Mouse (Mus musculus) CH12.LX (cell line): Measurements from ENCODE around the gene Tpte. TPM values are rescaled to one million over a fixed set of nuclear protein-coding genes. Genes with fewer than 3 reads are reported as not detected.

Experiments
- DNase-seq: peaks from one replicate; pipeline ENCODE4 v3.0.0-alpha.2; 2013; ENCODE audit errors: extremely low read depth
- H3K27ac ChIP-seq: 2 replicates; pipeline ENCODE4 v1.5.1; 2012; ENCODE audit warnings: low read depth, mild to moderate bottlenecking, control low read depth, moderate library complexity; ENCODE audit not compliant: insufficient read depth
- H3K27me3 ChIP-seq: replicated peaks from 2 replicates; pipeline ENCODE3; 2012; ENCODE audit warnings: inconsistent platforms
- H3K36me3 ChIP-seq, 2 experiments: replicated peaks in 1 of 2; 2 replicates each; pipeline versions ENCODE3 to v1.6.1; 2012; ENCODE audit warnings: inconsistent platforms in 1 of 2, low read length in 1 of 2, mild to moderate bottlenecking in 1 of 2, mixed read lengths in 1 of 2, moderate library complexity in 1 of 2; ENCODE audit not compliant: control insufficient read depth in 1 of 2, insufficient read depth in 1 of 2
- H3K4me1 ChIP-seq, 2 experiments: 2 replicates each; pipeline ENCODE4 v1.6.1; 2012; ENCODE audit warnings: inconsistent platforms in 1 of 2, moderate library complexity in 1 of 2; ENCODE audit not compliant: insufficient read depth in 2 of 2, control insufficient read depth in 1 of 2
- H3K4me2 ChIP-seq: 2 replicates; pipeline ENCODE4 v1.6.1; 2012; ENCODE audit warnings: low read depth, mild to moderate bottlenecking, control low read depth; ENCODE audit not compliant: poor library complexity, insufficient read depth, severe bottlenecking
- H3K4me3 ChIP-seq, 3 experiments: fragments of 150-350 bp in 1 of 3; sonication (generic) in 1 of 3; replicated peaks in 1 of 3; 2 replicates each; pipeline versions ENCODE3 to v1.5.1; 2011 to 2012; ENCODE audit warnings: low read depth in 2 of 3, low read length in 2 of 3, mild to moderate bottlenecking in 2 of 3, moderate library complexity in 2 of 3, control low read depth in 1 of 3, improper control_type of control experiment in 1 of 3, inconsistent platforms in 1 of 3, mixed read lengths in 1 of 3; ENCODE audit not compliant: poor library complexity in 1 of 3
- H3K79me2 ChIP-seq: replicated peaks from 2 replicates; pipeline ENCODE4 v1.6.1; 2012; ENCODE audit warnings: mild to moderate bottlenecking, moderate library complexity; ENCODE audit not compliant: control insufficient read depth, poor library complexity, insufficient read depth, severe bottlenecking; ENCODE audit errors: extremely low read depth
- H3K9ac ChIP-seq: 2 replicates; pipeline ENCODE4 v1.6.1; 2012; ENCODE audit warnings: low read depth, mild to moderate bottlenecking, control low read depth, moderate library complexity; ENCODE audit not compliant: insufficient read depth
- H3K9me3 ChIP-seq: replicated peaks from 2 replicates; pipeline ENCODE3; 2012; ENCODE audit warnings: low read length, inconsistent platforms, mixed read lengths
- CHD1 ChIP-seq: IDR thresholded peaks from 2 replicates; pipeline ENCODE4 v1.6.1; 2012; ENCODE audit warnings: low read depth, low read length, improper control_type of control experiment, inconsistent platforms
- CTCF ChIP-seq, 2 experiments: IDR thresholded peaks in 1 of 2; conservative IDR thresholded peaks in 1 of 2; 2 replicates each; pipeline ENCODE4 v1.5.1; 2011 to 2012; ENCODE audit warnings: low read depth in 2 of 2, low read length in 2 of 2, improper control_type of control experiment in 1 of 2, inconsistent platforms in 1 of 2, mild to moderate bottlenecking in 1 of 2, moderate library complexity in 1 of 2
- ELF1 ChIP-seq: IDR thresholded peaks from 2 replicates; pipeline ENCODE4 v1.6.1; 2014; ENCODE audit warnings: low read depth, mild to moderate bottlenecking, inconsistent platforms, low read length, improper control_type of control experiment
- IRF4 ChIP-seq: IDR thresholded peaks from 2 replicates; pipeline ENCODE4 v1.6.1; 2014; ENCODE audit warnings: low read depth, mild to moderate bottlenecking, inconsistent platforms, low read length, improper control_type of control experiment
- JUN ChIP-seq: IDR thresholded peaks from 2 replicates; pipeline ENCODE4 v1.6.1; 2011; ENCODE audit warnings: low read depth, mild to moderate bottlenecking, low read length, improper control_type of control experiment, moderate library complexity; ENCODE audit not compliant: insufficient read depth
- JUND ChIP-seq: conservative IDR thresholded peaks from 2 replicates; pipeline ENCODE4 v1.6.1; 2011; ENCODE audit warnings: low read depth, low read length, improper control_type of control experiment
- KAT2A ChIP-seq: IDR thresholded peaks from 2 replicates; pipeline ENCODE4 v1.6.1; 2012; ENCODE audit warnings: low read length, improper control_type of control experiment, inconsistent platforms; ENCODE audit not compliant: insufficient replicate concordance
- MAZ ChIP-seq: IDR thresholded peaks from 2 replicates; pipeline ENCODE4 v1.6.1; 2012; ENCODE audit warnings: low read depth, mild to moderate bottlenecking, inconsistent platforms, low read length, improper control_type of control experiment, moderate library complexity
- MEF2A ChIP-seq: IDR thresholded peaks from 2 replicates; pipeline ENCODE4 v1.6.1; 2014; ENCODE audit warnings: low read depth, mild to moderate bottlenecking, inconsistent platforms, low read length, improper control_type of control experiment, borderline replicate concordance
- MXI1 ChIP-seq: IDR thresholded peaks from 2 replicates; pipeline ENCODE4 v1.6.1; 2011; ENCODE audit warnings: mild to moderate bottlenecking, low read depth, low read length, improper control_type of control experiment
- MYC ChIP-seq: IDR thresholded peaks from 2 replicates; pipeline ENCODE4 v1.6.1; 2011; ENCODE audit warnings: low read depth, mild to moderate bottlenecking, improper control_type of control experiment, low read length
- NRF1 ChIP-seq: IDR thresholded peaks from 2 replicates; pipeline ENCODE4 v1.6.1; 2014; ENCODE audit warnings: low read depth, mild to moderate bottlenecking, inconsistent platforms, low read length, improper control_type of control experiment, moderate library complexity
- PAX5 ChIP-seq: IDR thresholded peaks from 2 replicates; pipeline ENCODE4 v1.6.1; 2012; ENCODE audit warnings: low read length, inconsistent platforms, mixed read lengths
- POLR2A ChIP-seq: IDR thresholded peaks from 2 replicates; pipeline ENCODE4 v1.6.1; 2011; ENCODE audit warnings: low read depth, mild to moderate bottlenecking, improper control_type of control experiment, low read length
- POLR2AphosphoS2 ChIP-seq: IDR thresholded peaks from 2 replicates; pipeline ENCODE4 v1.6.1; 2011; ENCODE audit warnings: low read depth, low read length, improper control_type of control experiment
- RCOR1 ChIP-seq: conservative IDR thresholded peaks from 2 replicates; pipeline ENCODE4 v1.6.1; 2012; ENCODE audit warnings: low read depth, mild to moderate bottlenecking, inconsistent platforms, low read length, improper control_type of control experiment
- SMC3 ChIP-seq: IDR thresholded peaks from 2 replicates; pipeline ENCODE4 v1.6.1; 2011; ENCODE audit warnings: low read depth, low read length, improper control_type of control experiment
- TCF12 ChIP-seq: IDR thresholded peaks from 2 replicates; pipeline ENCODE4 v1.6.1; 2014; ENCODE audit warnings: low read depth, mild to moderate bottlenecking, inconsistent platforms, low read length, improper control_type of control experiment
- USF1 ChIP-seq: IDR thresholded peaks from 2 replicates; pipeline ENCODE4 v1.6.1; 2014; ENCODE audit warnings: low read depth, mild to moderate bottlenecking, inconsistent platforms, low read length, improper control_type of control experiment
- ZMIZ1 ChIP-seq: IDR thresholded peaks from 2 replicates; pipeline ENCODE4 v1.6.1; 2012; ENCODE audit warnings: low read depth, mild to moderate bottlenecking, inconsistent platforms, low read length, improper control_type of control experiment
- dilution Hi-C: fragments of 300-500 bp; cut with MboI; formaldehyde crosslinking; loops from 2 replicates; pipeline ENCODE4 v1.14.3; 2020; ENCODE audit warnings: low sequenced_read_pairs; ENCODE audit not compliant: extremely low pct_unique_long_range_greater_than_20kb, extremely low pct_ligation_motif_present
- in situ Hi-C: fragments of 300-500 bp; cut with MboI; formaldehyde crosslinking; loops from 3 replicates; pipeline ENCODE4 v1.14.3; 2019; ENCODE audit warnings: low sequenced_read_pairs, low pct_ligation_motif_present, low pct_unique_long_range_greater_than_20kb, mixed read lengths
- polyA plus RNA-seq: library from polyadenylated mRNA; unstranded; fragments of >175 nt; gene quantifications from 2 replicates; pipeline ENCODE4 v1.2.1, GENCODE M21; 2012; ENCODE audit warnings: low read depth; ENCODE audit not compliant: insufficient read length
- total RNA-seq, 2 experiments: library from RNA; depleted of rRNA; stranded (reverse); fragments of 300-350 nt in 1 of 2; fragments of >200 nt in 1 of 2; gene quantifications; 2 replicates each; pipeline ENCODE4 v1.2.3; 2012 to 2014

The Tpte gene
- total and polyA plus RNA-seq, 3 experiments = not detected

- dilution Hi-C loops = no loop called here
- TF ChIP-seq ELF1 = no peak
- no peak for TF ChIP-seq USF1
- no peak for TF ChIP-seq POLR2AphosphoS2
- no peak for TF ChIP-seq RCOR1
- TF ChIP-seq, all 38 proteins: peak for 0
- H3K4me3 ChIP-seq = no peak overlapping the region
- H3K4me1 ChIP-seq = peaks cover 0 to 8% of the 10 kb centered on the region in 2 experiments; a peak in 2 of 4 replicates
- H3K79me2 ChIP-seq = no peaks in the 10 kb centered on the region
- no peaks in the 10 kb centered on the region for H3K27me3 ChIP-seq
- no peak overlapping the region for H3K4me2 ChIP-seq
- no peak overlapping the region for H3K9ac ChIP-seq
- in situ Hi-C loops = no loop called here
- H3K9me3 ChIP-seq = no peaks in the 10 kb centered on the region
- no peak for DNase-seq
- H3K36me3 ChIP-seq = peaks cover 0 to 3% of the 10 kb centered on the region in 2 experiments
- H3K27ac ChIP-seq = no peak overlapping the region
Observed at GRCm38 (mm10) chr8:22264292-22264691, 18.9 kb upstream of the Tpte start.

- Histone ChIP-seq H3K36me3 (peaks cover 0 to 3% of the 10 kb centered on the region in 2 experiments), H3K79me2 (no peaks in the 10 kb centered on the region), H3K4me2 (no peak overlapping the region), H3K9ac (no peak overlapping the region), H3K27ac (no peak overlapping the region), H3K27me3 (no peaks in the 10 kb centered on the region), H3K4me1 (peaks cover 0 to 8% of the 10 kb centered on the region in 2 experiments; a peak in 2 of 4 replicates), H3K9me3 (no peaks in the 10 kb centered on the region), H3K4me3 (no peak overlapping the region)
- in situ Hi-C loops = no loop called here
- DNase-seq = no peak
- dilution Hi-C loops = no loop called here
- TF ChIP-seq JUND = no peak
- TF ChIP-seq NRF1 = no peak
- no peak for TF ChIP-seq JUN
- no peak for TF ChIP-seq MEF2A
- no peak for TF ChIP-seq MXI1
- TF ChIP-seq ZMIZ1 = no peak
- no peak for TF ChIP-seq CHD1
- no peak for TF ChIP-seq RCOR1
- TF ChIP-seq MAZ = no peak
- no peak for TF ChIP-seq PAX5
- TF ChIP-seq MYC = no peak
- no peak for TF ChIP-seq CTCF (conservative IDR thresholded peaks at IDR 0.05 in 1 of 2, IDR thresholded peaks at IDR 0.05 in 1 of 2; ENCODE audit: low read depth in 2 of 2, low read length in 2 of 2)
- no peak for TF ChIP-seq TCF12
- no peak for TF ChIP-seq KAT2A
- no peak for TF ChIP-seq POLR2A
- no peak for TF ChIP-seq SMC3
- no peak for TF ChIP-seq IRF4
Observed at GRCm38 (mm10) chr8:22264787-22265186, 18.5 kb upstream of the Tpte start.
